Mouse (Mus musculus): ENCODE measurements around the gene Dydc1. TPM values are rescaled to one million over a fixed set of nuclear protein-coding genes. Genes with fewer than 3 reads are reported as not detected.
A peak's percentile ranks its signal among the peaks of the same experiment; 100 is the strongest.

The Dydc1 gene
- 0.30 and 0.40 TPM in 2 replicates for polyA plus RNA-seq (2015; fragmentation: Nextera tagmentation; extraction: Ambion mirVana)

DNA sequence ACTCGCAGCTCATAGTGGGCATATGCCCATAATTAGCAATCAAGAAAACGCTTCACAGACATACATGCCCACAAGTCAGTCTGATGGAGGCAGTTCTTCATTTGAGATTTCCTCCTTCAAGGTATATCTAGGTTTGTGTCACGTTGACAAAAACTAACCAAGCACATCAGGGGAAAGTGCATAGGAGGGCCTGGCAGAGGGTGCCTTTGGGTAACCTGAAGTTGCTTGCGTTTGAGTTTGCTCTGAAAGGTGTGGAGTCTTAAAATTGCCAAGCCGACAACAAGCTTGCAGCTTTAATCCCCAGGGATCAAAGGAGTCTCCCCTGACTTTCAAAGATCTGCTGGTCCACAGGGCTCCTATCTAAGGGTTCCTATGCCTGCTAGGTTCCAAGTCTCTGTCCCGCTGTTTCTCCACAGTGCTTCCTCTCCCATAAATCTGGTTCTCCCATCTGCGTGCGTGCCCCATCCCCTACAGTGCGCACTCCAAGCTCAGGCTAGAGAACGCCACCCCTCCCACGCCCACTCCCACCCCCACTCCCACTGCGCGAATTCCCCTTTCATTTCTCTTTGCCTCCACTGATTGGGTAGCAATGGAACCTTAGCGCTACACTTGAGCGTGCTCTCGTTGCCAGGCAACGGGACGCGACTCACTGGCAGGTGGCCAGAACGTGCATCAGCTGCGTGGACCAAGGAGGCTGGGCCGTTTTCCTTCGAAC, at the start of gene Dydc1:
Gene Dydc1 (plus strand): TSS at position 683 of the 715 bp plus-strand sequence.
- Histone ChIP-seq H3K4me2 (replicated peaks; ENCODE audit: low read depth, low read length) (peak within 1 kb of the TSS; percentile 47), H3K4me3 (ENCODE audit: low read depth, low read length) (peak within 1 kb of the TSS; percentile 25), H3K36me3 (ENCODE audit: insufficient read depth, low read length) (no peaks in the 10 kb centered on the region), H3K9me3 (ENCODE audit: low read length) (no peaks in the 10 kb centered on the region), H3K9ac (replicated peaks; ENCODE audit: low read depth) (no peak within 1 kb of the TSS), H3K4me1 (ENCODE audit: insufficient read depth, low read depth, low read length) (no peaks in the 10 kb centered on the region; the same call in 1 of the 2 replicates), H3K27me3 (replicated peaks; ENCODE audit: insufficient read depth, low read length) (no peaks in the 10 kb centered on the region), H3K27ac (ENCODE audit: low read length) (no peak within 1 kb of the TSS)
- 11% methylated on average over 23 of the region's 23 CpGs for WGBS
- ATAC-seq (peak; percentile 62), DNase-seq (ENCODE audit: low spot score) (peak; percentile 66)
- TF ChIP-seq EP300 (IDR thresholded peaks at IDR 0.05) (no peak), CTCF (IDR thresholded peaks at IDR 0.05) (no peak)

GRCm38 (mm10) chr14:41025087-41025486, 47.6 kb upstream of the Dydc1 start:
- Histone ChIP-seq H3K4me3 (ENCODE audit: low read depth, low read length) (no peak overlapping the region), H3K27ac (ENCODE audit: low read length) (no peak overlapping the region), H3K27me3 (replicated peaks; ENCODE audit: insufficient read depth, low read length) (no peaks in the 10 kb centered on the region), H3K9me3 (ENCODE audit: low read length) (no peaks in the 10 kb centered on the region), H3K9ac (replicated peaks; ENCODE audit: low read depth) (no peak overlapping the region), H3K4me2 (replicated peaks; ENCODE audit: low read depth, low read length) (no peak overlapping the region), H3K4me1 (ENCODE audit: insufficient read depth, low read depth, low read length) (no peaks in the 10 kb centered on the region), H3K36me3 (ENCODE audit: insufficient read depth, low read length) (no peaks in the 10 kb centered on the region)
- no peak for ATAC-seq
- DNase-seq (ENCODE audit: low spot score) = no peak
- 74% methylated on average over 2 of the region's 2 CpGs for WGBS
- TF ChIP-seq EP300 (IDR thresholded peaks at IDR 0.05) = no peak
- TF ChIP-seq CTCF (IDR thresholded peaks at IDR 0.05) = no peak

GRCm38 (mm10) chr14:41025594-41026284, 47.0 kb upstream of the Dydc1 start:
- Histone ChIP-seq H3K4me2 (replicated peaks; ENCODE audit: low read depth, low read length) (no peak overlapping the region), H3K4me3 (ENCODE audit: low read depth, low read length) (no peak overlapping the region), H3K9me3 (ENCODE audit: low read length) (no peaks in the 10 kb centered on the region), H3K36me3 (ENCODE audit: insufficient read depth, low read length) (no peaks in the 10 kb centered on the region), H3K27ac (ENCODE audit: low read length) (no peak overlapping the region), H3K27me3 (replicated peaks; ENCODE audit: insufficient read depth, low read length) (no peaks in the 10 kb centered on the region), H3K9ac (replicated peaks; ENCODE audit: low read depth) (no peak overlapping the region), H3K4me1 (ENCODE audit: insufficient read depth, low read depth, low read length) (no peaks in the 10 kb centered on the region)
- DNase-seq (ENCODE audit: low spot score) = no peak
- 49% methylated on average over 7 of the region's 7 CpGs for WGBS
- TF ChIP-seq EP300 (IDR thresholded peaks at IDR 0.05) = no peak
- TF ChIP-seq CTCF (IDR thresholded peaks at IDR 0.05) = no peak
- no peak for ATAC-seq

GRCm38 (mm10) chr14:41029303-41029702, 43.4 kb upstream of the Dydc1 start:
- Histone ChIP-seq H3K4me2 (replicated peaks; ENCODE audit: low read depth, low read length) (no peak overlapping the region), H3K36me3 (ENCODE audit: insufficient read depth, low read length) (no peaks in the 10 kb centered on the region), H3K27ac (ENCODE audit: low read length) (no peak overlapping the region), H3K27me3 (replicated peaks; ENCODE audit: insufficient read depth, low read length) (no peaks in the 10 kb centered on the region), H3K9me3 (ENCODE audit: low read length) (no peaks in the 10 kb centered on the region), H3K4me3 (ENCODE audit: low read depth, low read length) (no peak overlapping the region), H3K9ac (replicated peaks; ENCODE audit: low read depth) (no peak overlapping the region), H3K4me1 (ENCODE audit: insufficient read depth, low read depth, low read length) (no peaks in the 10 kb centered on the region)
- WGBS = 72% methylated on average over 4 of the region's 4 CpGs
- DNase-seq (ENCODE audit: low spot score) = no peak
- no peak for ATAC-seq
- TF ChIP-seq EP300 (IDR thresholded peaks at IDR 0.05) (no peak), CTCF (IDR thresholded peaks at IDR 0.05) (no peak)

- WGBS = 92% methylated on average over 6 of the region's 6 CpGs
- Histone ChIP-seq H3K4me2 (replicated peaks; ENCODE audit: low read depth, low read length) (no peak overlapping the region), H3K27ac (ENCODE audit: low read length) (no peak overlapping the region), H3K27me3 (replicated peaks; ENCODE audit: insufficient read depth, low read length) (no peaks in the 10 kb centered on the region), H3K4me1 (ENCODE audit: insufficient read depth, low read depth, low read length) (no peaks in the 10 kb centered on the region), H3K36me3 (ENCODE audit: insufficient read depth, low read length) (no peaks in the 10 kb centered on the region), H3K9ac (replicated peaks; ENCODE audit: low read depth) (no peak overlapping the region), H3K4me3 (ENCODE audit: low read depth, low read length) (no peak overlapping the region), H3K9me3 (ENCODE audit: low read length) (no peaks in the 10 kb centered on the region)
- ATAC-seq = no peak
- DNase-seq (ENCODE audit: low spot score) = no peak
- no peak for TF ChIP-seq CTCF (IDR thresholded peaks at IDR 0.05)
- no peak for TF ChIP-seq EP300 (IDR thresholded peaks at IDR 0.05)
Measured at GRCm38 (mm10) chr14:41030989-41031513, 41.7 kb upstream of the Dydc1 start.
